Mouse (Mus musculus) lung, embryonic 16.5 days (tissue): ENCODE measurements around the gene Olfr153. TPM values are rescaled to one million over a fixed set of nuclear protein-coding genes. Genes with fewer than 3 reads are reported as not detected.
A peak's percentile ranks its signal among the peaks of the same experiment; 100 is the strongest.
"Not testable (repeated sequence)": the region's sequence is repeated elsewhere in the genome, so short reads cannot be mapped to it uniquely, and the experiment has no call there.

Experiments
- ATAC-seq: fragments of 200-750 bp; cut with Nextera tagmentation; 2 replicates; pipeline ENCODE4 v1.8.0; 2017; ENCODE audit warnings: low read depth, mild to moderate bottlenecking, moderate library complexity
- H3K27ac ChIP-seq: fragments of 300-500 bp; sonication (generic); 2 replicates; pipeline ENCODE4 v1.5.1; 2014; ENCODE audit warnings: mild to moderate bottlenecking, control low read depth, low read length
- H3K27me3 ChIP-seq: fragments of 300-500 bp; sonication (generic); 2 replicates; pipeline ENCODE4 v1.6.1; 2014; ENCODE audit warnings: low read depth, low read length, mixed read lengths; ENCODE audit not compliant: control insufficient read depth, insufficient read depth
- H3K36me3 ChIP-seq: fragments of 300-500 bp; sonication (generic); 2 replicates; pipeline ENCODE4 v1.6.1; 2014; ENCODE audit warnings: low read length; ENCODE audit not compliant: control insufficient read depth, insufficient read depth
- H3K4me1 ChIP-seq: fragments of 300-500 bp; sonication (generic); replicated peaks from 2 replicates; pipeline ENCODE4 v1.6.1; 2014; ENCODE audit warnings: low read length, mixed read lengths; ENCODE audit not compliant: control insufficient read depth, insufficient read depth
- H3K4me2 ChIP-seq: fragments of 300-500 bp; sonication (generic); 2 replicates; pipeline ENCODE4 v1.6.1; 2014; ENCODE audit warnings: low read depth, low read length, control low read depth
- H3K4me3 ChIP-seq: fragments of 300-500 bp; sonication (generic); 2 replicates; pipeline ENCODE4 v1.5.1; 2014; ENCODE audit warnings: mild to moderate bottlenecking, low read length, control low read depth
- H3K9ac ChIP-seq: fragments of 300-500 bp; sonication (generic); 2 replicates; pipeline ENCODE4 v1.6.1; 2014; ENCODE audit warnings: low read length, control low read depth
- H3K9me3 ChIP-seq: fragments of 300-500 bp; sonication (generic); 2 replicates; pipeline ENCODE4 v1.6.1; 2016; ENCODE audit warnings: low read length; ENCODE audit not compliant: control insufficient read depth
- WGBS: fragments of 180-500 bp; shearing (Covaris S2); extraction: QIAGEN DNeasy Blood & Tissue Kit; methylation state at CpG from one replicate; pipeline ENCODE4 v1.1.7; 2014; 5-methylcytosine and 5-hydroxymethylcytosine counted together
- polyA plus RNA-seq: library from polyadenylated mRNA; unstranded; fragments of >200 nt; fragmentation: Nextera tagmentation; extraction: Ambion mirVana; gene quantifications from 2 replicates; pipeline ENCODE4 v1.2.1, GENCODE M21; 2015

Gene Olfr153
- not detected in 2 replicates for polyA plus RNA-seq

DNA sequence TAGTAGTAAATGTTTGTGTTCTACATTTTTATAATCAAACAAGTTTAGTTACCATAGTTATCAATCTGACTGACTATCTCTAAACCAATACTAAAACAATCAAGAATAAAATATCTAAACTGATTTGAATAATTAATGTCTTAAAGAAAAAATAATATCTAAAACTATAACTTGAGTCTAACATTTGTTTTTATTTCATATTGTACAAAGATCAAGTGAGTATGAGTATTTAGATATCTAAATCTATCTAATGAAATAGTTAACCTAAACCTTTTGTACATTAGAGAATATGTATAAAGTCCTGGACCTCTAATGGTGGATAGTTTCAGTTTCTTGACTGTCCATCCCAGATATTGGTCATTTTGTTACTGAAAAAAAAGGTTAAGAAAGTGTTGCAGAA lies at the start of gene Olfr153:
Gene Olfr153, plus strand, starts transcription at position 301 of the 400 bp plus-strand sequence.
- H3K9me3 ChIP-seq: no peaks in the 10 kb centered on the region
- ATAC-seq: no peak
- no peak within 1 kb of the TSS for H3K4me3 ChIP-seq
- no peak within 1 kb of the TSS for H3K4me2 ChIP-seq
- no peaks in the 10 kb centered on the region for H3K27me3 ChIP-seq
- H3K27ac ChIP-seq: no peak within 1 kb of the TSS
- no peaks in the 10 kb centered on the region for H3K36me3 ChIP-seq
- no peaks in the 10 kb centered on the region for H3K4me1 ChIP-seq
- H3K9ac ChIP-seq: no peak within 1 kb of the TSS

GRCm38 (mm10) chr2:87482276-87482675 lies 49.3 kb upstream of the Olfr153 start:
- no peak overlapping the region for H3K27ac ChIP-seq

DNA sequence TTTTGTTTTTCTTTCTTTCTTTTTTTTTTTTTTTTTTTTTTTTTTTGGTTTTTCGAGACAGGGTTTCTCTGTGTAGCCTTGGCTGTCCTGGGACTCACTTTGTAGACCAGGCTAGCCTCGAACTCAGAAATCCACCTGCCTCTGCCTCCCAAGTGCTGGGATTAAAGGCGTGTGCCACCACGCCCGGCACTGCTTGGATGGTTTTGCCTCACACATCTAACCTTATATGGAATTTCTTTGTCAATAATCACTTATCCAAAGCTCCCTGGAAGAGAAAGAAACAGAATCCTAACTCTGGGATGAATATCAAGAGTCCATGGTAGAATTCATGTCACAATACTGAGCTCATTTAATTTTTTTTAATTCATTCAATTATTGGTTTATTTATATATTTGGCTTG lies 34.6 kb upstream of the Olfr153 start, which contains the start of gene Pramel7:
Gene Pramel7, minus strand, starts transcription at position 101 of the 400 bp plus-strand sequence.
- ATAC-seq, H3K4me1 ChIP-seq, H3K4me3 ChIP-seq, H3K27me3 ChIP-seq, H3K36me3 ChIP-seq, H3K4me2 ChIP-seq, H3K27ac ChIP-seq, H3K9me3 ChIP-seq, H3K9ac ChIP-seq: not testable (repeated sequence)
- WGBS: 96% methylated on average over 3 of the region's 5 CpGs

More at GRCm38 (mm10) chr2:87482276-87482675, 49.3 kb upstream of the Olfr153 start:
- no peak for ATAC-seq
- Histone ChIP-seq H3K4me3 (no peak overlapping the region), H3K27me3 (no peaks in the 10 kb centered on the region), H3K9ac (no peak overlapping the region), H3K36me3 (no peaks in the 10 kb centered on the region), H3K4me2 (no peak overlapping the region), H3K9me3 (no peaks in the 10 kb centered on the region), H3K4me1 (no peaks in the 10 kb centered on the region)
- WGBS: 60% methylated on average over 2 of the region's 2 CpGs

GRCm38 (mm10) chr2:87506265-87506664 lies 25.3 kb upstream of the Olfr153 start, which contains the start of gene Pramel6:
Gene Pramel6, plus strand, starts transcription at chr2:87506565.
- WGBS: 76% methylated on average over 6 of the region's 6 CpGs
- no peak within 1 kb of the TSS for H3K4me3 ChIP-seq
- no peak within 1 kb of the TSS for H3K9ac ChIP-seq

DNA sequence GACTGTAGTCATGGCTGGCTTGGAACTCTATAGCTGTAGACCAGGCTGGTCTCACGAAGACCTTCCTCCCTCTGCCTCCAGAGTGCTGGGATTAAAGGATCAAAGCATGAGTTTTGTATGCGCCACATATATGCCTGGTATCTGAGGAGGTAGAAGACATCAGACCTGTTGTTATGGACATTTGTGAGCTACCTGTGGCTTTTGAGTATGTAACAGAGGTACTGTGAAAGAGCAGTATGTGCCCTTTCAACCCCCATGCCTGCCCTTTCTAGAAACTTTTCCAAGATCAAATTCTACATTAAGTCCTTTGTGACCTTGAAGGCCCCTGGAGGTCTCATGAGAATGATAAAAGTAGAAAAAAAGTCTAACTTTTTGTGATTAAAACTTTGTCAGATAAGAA lies 16.6 kb upstream of the Olfr153 start:
- H3K4me3 ChIP-seq: no peak overlapping the region
- no peak for ATAC-seq
- no peak overlapping the region for H3K27ac ChIP-seq
- no peaks in the 10 kb centered on the region for H3K4me1 ChIP-seq
- no peak overlapping the region for H3K9ac ChIP-seq
- no peaks in the 10 kb centered on the region for H3K27me3 ChIP-seq
- H3K4me2 ChIP-seq: no peak overlapping the region
- H3K36me3 ChIP-seq: no peaks in the 10 kb centered on the region
- no peaks in the 10 kb centered on the region; the same call in 1 of the 2 replicates for H3K9me3 ChIP-seq
- 72% methylated on average over 2 of the region's 2 CpGs for WGBS

More at GRCm38 (mm10) chr2:87506265-87506664, 25.3 kb upstream of the Olfr153 start, which contains the start of gene Pramel6:
- Histone ChIP-seq H3K27ac (no peak within 1 kb of the TSS), H3K36me3 (no peaks in the 10 kb centered on the region), H3K4me1 (no peaks in the 10 kb centered on the region), H3K9me3 (no peaks in the 10 kb centered on the region; the same call in 1 of the 2 replicates), H3K27me3 (no peaks in the 10 kb centered on the region), H3K4me2 (no peak within 1 kb of the TSS)
- no peak for ATAC-seq

GRCm38 (mm10) chr2:87515457-87516060 lies 16.0 kb upstream of the Olfr153 start:
- no peaks in the 10 kb centered on the region for H3K36me3 ChIP-seq
- no peaks in the 10 kb centered on the region for H3K4me1 ChIP-seq
- ATAC-seq: no peak
- no peak overlapping the region for H3K4me2 ChIP-seq
- H3K4me3 ChIP-seq: no peak overlapping the region
- no peaks in the 10 kb centered on the region; the same call in none of the 2 replicates for H3K9me3 ChIP-seq
- no peak overlapping the region for H3K27ac ChIP-seq
- 68% methylated on average over 7 of the region's 8 CpGs for WGBS
- no peak overlapping the region for H3K9ac ChIP-seq
- H3K27me3 ChIP-seq: no peaks in the 10 kb centered on the region

GRCm38 (mm10) chr2:87516581-87516980 lies 15.0 kb upstream of the Olfr153 start:
- WGBS: 81% methylated on average over 3 of the region's 3 CpGs
- H3K27me3 ChIP-seq: no peaks in the 10 kb centered on the region
- H3K4me2 ChIP-seq: no peak overlapping the region
- no peaks in the 10 kb centered on the region; the same call in none of the 2 replicates for H3K9me3 ChIP-seq
- H3K27ac ChIP-seq: no peak overlapping the region
- H3K4me3 ChIP-seq: no peak overlapping the region
- H3K4me1 ChIP-seq: no peaks in the 10 kb centered on the region
- no peak overlapping the region for H3K9ac ChIP-seq
- ATAC-seq: no peak
- H3K36me3 ChIP-seq: no peaks in the 10 kb centered on the region

DNA sequence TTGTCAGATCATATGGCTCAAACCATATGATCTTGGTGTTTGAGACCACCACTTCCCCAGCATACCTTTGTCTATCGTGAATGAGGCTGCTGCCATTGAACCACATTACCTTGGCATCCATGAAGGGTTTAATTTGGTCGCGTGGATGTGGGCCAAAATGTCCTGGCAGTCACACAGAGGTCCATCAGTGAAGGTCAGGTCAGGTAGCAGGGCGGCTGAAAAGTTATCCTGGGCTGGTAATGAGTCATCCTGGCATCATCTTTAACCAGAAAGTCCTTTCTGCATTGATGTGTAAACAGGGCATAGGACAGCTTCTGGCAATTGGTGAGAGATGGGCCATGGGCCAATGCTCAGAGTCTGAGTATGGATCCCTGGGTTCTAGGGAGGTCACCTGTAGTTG lies 10.9 kb upstream of the Olfr153 start:
- no peak for ATAC-seq
- WGBS: 80% methylated on average over 4 of the region's 4 CpGs
- Histone ChIP-seq H3K27ac (no peak overlapping the region), H3K4me2 (no peak overlapping the region), H3K4me3 (no peak overlapping the region), H3K36me3 (no peaks in the 10 kb centered on the region), H3K9me3 (no peaks in the 10 kb centered on the region; the same call in 1 of the 2 replicates), H3K9ac (no peak overlapping the region), H3K27me3 (no peaks in the 10 kb centered on the region), H3K4me1 (no peaks in the 10 kb centered on the region)

DNA sequence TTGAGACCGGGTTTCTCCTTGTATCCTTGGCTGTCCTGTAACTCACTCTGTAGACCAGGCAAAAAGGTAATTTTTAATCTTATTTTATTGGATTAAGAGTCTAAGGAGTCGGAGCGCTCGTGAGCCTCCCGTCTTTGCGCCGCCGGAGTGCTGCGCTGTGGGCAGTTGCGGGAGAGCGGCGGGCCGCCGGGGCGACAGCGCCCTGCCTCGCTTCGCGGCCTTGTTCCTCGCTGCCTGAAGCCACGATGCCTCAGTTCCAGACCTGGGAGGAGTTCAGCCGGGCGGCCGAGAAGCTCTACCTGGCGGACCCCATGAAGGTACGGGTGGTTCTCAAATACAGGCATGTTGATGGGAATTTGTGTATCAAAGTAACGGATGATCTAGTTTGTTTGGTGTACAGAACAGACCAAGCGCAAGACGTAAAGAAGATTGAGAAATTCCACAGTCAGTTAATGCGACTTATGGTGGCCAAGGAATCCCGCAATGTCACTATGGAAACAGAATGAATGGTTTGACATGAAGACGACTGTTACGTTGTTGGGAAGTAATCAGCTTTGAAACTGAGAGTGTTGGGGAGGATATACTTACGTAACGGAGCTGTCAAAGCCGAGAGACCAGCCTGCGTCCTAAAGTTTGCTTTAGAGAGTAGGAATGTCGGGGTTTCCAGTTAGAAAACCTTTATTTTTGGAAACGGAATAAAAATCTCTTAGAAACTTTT lies 5.5 kb upstream of the Olfr153 start:
- not testable (repeated sequence) for H3K36me3 ChIP-seq
- 24% methylated on average over 38 of the region's 39 CpGs for WGBS

More for the DNA sequence above, 5.5 kb upstream of the Olfr153 start:
- H3K4me3 ChIP-seq, H3K4me1 ChIP-seq, H3K27ac ChIP-seq, H3K9me3 ChIP-seq, H3K9ac ChIP-seq, ATAC-seq, H3K27me3 ChIP-seq: not testable (repeated sequence)
- H3K4me2 ChIP-seq: peak overlapping the region; percentile 13
